Mouse (Mus musculus) cerebellum, adult 9-11 months (tissue): ENCODE results near the gene Mvd.
A peak's percentile ranks its signal among the peaks of the same experiment; 100 is the strongest.

Experiments
- DNase-seq: peaks from one replicate; pipeline ENCODE4 v3.0.0; 2022

Gene Mvd

DNA sequence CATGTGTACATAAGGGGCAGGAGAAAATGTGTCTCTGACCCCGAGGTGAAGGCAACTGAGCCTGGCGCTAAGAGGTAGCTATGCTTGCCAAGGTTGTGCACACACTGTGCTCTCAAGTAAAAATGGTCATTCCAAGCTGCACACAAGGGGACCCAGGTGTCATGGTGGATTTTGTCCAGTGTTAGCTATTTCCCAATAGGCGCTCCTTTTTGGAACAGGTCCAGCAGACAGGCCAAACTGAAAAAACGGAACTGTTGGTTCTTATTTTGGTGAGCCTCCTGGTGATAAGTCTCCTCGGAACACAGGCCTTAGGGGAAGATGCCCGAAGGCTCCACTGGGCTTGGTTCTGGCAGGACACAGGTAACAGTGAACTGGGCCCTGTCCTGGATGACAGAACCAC, 11.2 kb upstream of the Mvd start:
- DNase-seq: no peak

DNA sequence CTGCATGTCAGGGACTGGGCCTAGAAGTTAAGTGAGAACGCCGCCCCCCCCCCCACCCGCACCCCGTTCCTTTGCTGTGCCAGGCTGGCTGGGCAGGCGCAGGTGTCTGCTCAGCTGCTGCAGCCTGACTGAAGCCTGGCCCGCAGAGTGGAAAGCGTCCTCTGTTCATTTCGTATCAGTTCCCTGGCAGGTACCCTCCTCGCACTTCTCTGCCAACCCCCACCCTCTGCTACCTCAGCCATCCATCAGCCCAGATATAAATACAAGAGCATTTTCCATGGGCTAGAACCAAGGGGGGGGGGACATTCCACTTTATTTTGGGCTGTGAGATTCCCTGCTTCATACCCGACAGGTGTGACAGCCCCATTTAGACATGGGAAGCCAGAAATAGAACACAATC, 8.9 kb upstream of the Mvd start:
- no peak for DNase-seq

- no peak for DNase-seq
These were observed 8.0 kb upstream of the Mvd start for GRCm38 (mm10) chr8:122451161-122451703.

DNA sequence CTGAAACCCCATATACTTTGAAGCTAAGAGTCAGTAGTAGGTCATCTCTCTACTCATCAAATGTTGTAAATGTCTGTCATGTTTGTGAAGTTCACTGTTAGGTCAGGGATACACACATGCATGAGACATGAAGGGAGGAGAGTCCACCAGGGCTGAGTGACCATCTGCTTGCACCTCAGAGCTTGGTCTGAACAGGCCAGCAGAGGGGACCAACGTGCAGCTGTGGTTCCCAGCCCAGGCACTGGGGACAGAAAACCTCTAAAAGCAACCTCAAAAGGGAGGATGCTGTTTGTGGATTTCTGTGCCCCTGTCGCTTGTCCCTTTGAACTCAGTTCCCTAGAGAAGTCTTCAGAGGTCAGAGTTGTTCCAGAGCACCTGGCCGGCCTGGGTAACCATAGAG, 2.0 kb upstream of the Mvd start:
- DNase-seq: peak; percentile 24

DNA sequence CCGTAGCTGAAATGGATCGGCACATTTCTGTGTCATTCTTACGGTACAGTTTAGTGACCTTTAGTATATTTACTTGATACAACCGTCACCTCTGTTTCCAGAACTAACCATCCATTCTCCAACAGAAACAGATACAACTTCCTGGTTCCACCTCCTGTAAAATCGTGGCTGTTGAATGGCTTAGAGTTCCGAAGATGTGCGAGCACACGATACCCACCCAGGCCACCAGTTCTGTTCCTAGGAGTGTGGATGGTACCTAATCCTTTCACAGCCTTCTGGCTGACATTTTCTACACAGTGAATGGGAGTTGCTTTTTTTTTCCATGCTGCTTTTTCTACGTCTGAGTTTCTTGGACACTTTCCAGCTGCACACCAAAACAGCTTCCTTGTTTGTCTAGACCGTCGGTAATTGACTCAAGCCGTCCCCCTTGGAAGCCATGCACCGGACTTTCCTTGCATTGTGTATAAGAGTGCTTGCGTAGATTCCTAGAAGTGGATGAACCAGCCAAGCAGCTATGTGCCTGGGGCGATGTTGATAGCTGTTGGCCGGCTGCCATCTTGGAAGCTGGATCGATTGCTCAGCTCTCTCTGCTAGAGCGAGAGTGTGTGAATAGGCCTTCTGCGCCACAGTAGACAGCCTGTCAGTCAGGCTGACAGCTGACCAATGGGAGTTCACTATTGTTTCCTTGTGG, 981 bp upstream of the Mvd start:
- peak; percentile 81 for DNase-seq

GRCm38 (mm10) chr8:122442781-122443180, 441 bp downstream of the Mvd start:
- DNase-seq: no peak

DNA sequence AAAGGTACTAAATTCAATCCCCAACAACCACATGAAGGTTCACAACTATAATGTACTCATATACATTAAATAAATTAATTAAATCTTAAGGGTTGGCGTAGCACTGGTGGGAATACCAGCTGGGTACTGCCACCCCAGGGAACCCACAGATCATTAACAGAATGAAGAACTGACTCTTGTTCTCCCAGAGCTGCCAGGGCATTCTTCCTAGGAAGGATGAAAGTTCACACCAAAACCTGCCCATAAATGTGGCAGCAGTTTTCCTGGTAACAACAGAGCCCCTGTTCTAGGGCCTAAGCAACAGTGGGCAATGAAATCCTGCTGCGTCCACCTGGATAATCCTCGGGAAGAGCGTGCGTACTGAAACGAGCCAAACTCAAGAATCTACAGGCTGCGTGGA, 866 bp downstream of the Mvd start:
- DNase-seq: peak; percentile 29

DNA sequence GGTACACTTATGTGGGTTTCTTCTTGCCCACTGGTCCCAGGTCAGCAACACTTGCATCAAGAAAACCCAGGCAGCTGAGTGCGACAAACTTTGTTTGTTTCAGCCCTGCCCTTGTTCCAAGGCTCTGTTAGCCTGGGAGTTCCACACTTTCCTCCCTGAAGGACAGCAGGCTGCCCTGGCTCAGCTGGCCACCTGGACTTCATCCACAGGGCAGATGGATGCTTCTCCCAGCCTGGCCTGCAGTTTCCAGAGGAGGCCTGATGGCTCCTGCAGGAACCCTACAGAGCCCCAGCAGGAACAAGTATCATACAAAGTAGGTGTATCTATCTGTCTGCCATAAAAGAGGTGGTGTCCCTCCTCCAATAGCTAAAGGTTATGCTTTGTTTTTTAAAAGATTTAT, 1.9 kb downstream of the Mvd start:
- DNase-seq: peak; percentile 48

- DNase-seq: peak; percentile 88
These were observed 3.9 kb downstream of the Mvd start for GRCm38 (mm10) chr8:122439336-122439735.

- no peak for DNase-seq
These were observed 5.4 kb downstream of the Mvd start for GRCm38 (mm10) chr8:122437708-122438331.

DNA sequence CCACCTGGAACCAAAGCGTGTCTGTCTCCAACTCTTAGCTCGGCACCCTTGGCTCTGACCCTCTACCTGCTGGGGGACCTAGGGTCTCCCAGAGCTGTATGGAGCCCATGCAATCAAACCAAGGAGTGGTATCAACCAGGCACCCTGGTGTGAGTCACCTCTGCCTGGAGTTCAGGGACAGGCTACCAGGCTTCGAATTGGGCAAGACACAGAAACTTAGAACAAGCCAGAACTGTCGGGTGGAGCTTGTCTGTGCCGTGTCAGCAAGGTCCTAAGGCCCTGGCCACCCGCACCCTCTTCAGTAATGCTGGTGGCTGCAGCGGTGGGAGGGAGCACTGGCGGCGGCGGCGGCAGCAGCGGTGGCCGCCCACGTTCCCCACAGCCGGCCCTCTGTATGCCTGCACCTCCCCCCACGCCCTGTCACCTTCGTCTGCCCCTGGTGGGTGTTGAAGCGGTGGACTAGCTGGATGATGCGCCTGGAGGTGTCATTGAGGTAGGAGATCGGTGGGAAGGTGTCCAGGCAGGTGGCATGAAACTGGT, 6.6 kb downstream of the Mvd start:
- DNase-seq: no peak

GRCm38 (mm10) chr8:122436146-122436545, 7.1 kb downstream of the Mvd start:
- no peak for DNase-seq

GRCm38 (mm10) chr8:122435375-122435774, 7.8 kb downstream of the Mvd start:
- no peak for DNase-seq

DNA sequence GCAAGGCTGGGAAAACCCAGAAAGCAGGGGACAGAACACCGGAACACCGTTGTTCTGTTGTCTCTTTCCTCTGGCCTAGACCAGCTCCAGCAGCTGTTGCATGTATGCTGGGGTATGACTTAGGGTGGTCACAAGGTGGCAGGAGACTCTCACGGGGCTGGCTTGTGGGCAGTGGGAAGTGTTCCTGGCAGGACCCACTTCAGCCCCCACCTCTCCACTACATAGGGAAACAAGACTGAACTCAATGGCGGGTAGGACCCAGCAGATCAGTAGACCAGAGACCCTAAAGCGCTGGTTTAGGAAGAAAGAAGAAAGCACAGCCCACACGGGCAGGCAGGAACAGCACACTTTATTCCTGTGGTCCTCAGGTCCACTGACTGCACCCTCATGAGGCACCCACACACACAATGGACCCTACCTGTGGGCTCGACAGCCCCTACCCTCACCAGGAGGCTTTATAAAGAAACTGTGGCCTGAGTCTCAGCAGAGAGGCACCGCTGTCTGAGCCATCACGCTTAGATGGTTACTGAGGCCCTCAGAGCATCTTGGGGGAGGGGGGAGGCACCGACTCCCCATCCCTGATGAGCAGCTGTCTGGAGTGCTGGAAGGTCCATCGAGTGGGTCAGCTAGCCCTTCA, 9.8 kb downstream of the Mvd start:
- DNase-seq: no peak

GRCm38 (mm10) chr8:122432443-122433268, 10.6 kb downstream of the Mvd start, which contains the start of gene Cyba:
TSS of gene Cyba (minus strand) at chr8:122432930.
- DNase-seq: no peak

DNA sequence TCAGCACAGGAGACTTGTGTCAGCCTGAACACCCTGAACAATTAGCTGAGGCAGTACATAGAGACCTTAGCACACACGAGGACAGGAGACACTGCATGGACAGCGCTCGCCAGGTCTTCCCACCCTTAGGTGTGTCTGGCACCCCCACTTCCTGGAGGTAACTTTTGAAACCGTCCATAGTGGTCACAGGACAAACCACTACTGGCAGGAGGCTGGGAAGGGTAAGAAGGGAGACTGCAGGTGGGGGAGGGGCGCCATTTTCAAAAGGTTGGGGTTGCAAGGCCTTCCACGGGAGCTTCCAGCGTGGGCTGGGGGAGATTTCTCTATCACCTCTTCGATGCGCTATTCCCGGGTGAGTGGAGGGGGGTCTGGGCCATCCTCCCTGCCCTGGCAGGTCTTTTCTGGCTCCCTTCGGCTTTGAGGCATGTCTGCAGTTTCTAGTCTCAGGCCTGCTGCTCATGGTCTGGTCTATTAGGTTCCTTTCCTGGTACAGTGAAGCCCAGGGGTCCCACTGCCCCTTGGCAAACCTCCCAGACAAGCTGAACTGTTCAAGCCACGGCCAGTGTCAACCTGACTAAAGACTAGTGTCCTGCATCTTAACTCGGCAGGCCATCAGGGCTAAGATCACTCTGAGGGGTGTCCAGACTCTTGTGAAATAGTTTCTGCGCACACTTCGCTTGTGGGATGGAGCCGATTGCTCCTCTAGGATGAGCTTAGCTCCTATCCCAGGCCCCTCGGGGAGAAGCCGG, 11.4 kb downstream of the Mvd start:
- no peak for DNase-seq

DNA sequence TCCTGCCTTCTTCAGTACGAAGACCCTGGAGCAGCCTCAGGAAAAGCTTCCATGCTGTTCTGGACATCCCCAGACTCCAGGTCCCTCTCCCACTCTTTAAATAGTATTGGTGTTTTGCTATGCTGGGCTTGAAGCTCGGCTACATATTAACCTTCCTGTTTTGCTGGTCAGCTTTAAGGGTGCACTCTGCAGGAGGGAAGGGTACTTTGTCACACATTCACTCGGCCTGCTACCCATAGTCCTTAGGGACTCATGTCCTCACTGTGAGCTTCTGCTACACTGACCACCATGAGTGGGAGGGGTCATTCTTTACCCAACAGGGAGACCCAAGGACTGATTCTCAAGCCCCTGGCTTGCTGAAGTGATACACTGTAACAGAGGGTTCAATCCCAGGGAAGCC, 12.6 kb downstream of the Mvd start:
- DNase-seq: no peak

GRCm38 (mm10) chr8:122430058-122430636, 13.1 kb downstream of the Mvd start:
- DNase-seq: no peak

DNA sequence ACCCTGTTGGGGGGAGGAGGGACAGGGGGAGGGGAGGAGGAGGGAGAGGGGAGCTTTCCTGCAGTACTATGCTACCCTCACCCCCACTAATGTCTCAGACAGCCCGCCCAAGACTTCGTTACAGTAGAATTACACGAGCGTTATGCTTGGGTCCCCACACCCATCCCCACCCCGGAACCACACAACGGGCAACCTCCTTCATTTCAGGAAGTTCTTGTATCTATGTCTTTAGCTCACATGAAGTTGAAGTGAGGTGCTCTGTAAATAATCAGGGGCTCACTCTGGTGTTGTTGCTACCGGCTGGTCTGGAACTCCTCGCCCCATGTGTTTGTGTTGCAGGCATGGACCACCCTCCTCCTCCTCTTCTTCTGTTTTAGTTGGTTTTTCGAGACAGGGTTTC, 15.1 kb downstream of the Mvd start:
- no peak for DNase-seq

DNA sequence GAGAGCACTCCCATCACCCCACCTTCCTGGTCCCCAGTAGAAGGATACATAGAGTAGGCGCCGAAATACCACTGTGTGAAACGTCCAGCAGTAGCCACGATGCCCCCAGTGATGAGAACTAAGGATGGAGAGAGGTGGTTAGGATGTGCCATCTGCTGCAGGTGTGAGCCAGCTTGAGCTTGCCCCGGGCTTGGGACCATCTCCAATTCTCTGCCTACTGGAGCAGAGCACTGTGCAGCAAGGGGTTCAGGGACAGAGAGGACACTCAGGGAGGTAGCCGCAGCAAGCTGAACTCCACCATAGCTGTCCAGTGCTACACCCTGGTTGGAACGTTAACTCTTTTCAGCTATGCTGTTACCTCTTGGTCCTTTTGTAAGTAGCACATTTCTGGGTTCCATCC, 15.6 kb downstream of the Mvd start:
- DNase-seq: no peak

DNA sequence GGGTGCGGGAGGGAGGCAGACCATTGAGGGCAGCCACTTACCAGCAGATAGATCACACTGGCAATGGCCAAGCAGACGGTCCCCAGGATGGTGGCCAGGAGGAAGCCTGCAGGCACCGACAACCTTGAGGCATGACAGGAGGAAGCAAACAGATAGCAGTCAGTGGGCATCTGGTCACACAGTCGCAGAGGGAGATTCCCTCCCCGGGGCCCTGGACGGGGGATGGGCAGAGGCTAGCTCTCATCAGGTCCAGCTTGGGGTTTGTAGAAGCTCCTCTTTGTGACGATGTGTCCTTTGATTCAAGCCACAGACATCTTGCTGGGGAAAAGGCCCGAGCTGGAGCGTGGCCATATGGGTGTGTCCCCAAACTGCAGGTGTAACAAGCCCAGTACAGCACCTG, 17.1 kb downstream of the Mvd start:
- DNase-seq: no peak

DNA sequence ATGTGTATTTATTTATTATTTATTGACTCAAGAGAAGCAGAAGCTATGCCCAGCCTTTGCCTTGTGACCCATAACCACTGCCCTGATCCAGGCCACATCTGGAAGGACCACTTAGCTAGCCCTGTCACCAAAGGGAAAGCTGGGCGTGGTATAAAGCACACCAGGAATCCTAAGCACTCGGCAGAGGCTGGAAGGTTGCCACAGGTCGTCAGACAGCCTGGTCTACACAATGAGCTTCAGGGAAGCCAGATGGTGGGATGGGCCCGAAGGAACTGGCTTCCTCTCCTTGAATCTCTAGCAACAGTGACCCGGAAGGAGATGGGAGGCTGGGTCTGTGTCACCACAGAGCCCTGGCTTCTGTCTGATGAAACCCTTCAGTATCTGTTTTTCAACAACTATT, 19.6 kb downstream of the Mvd start:
- no peak for DNase-seq
